Mouse (Mus musculus) activated CD4-positive, CD25-positive, alpha-beta regulatory T cell, adult 4 months (primary cell): ENCODE measurements around the gene Srrd. TPM values are rescaled to one million over a fixed set of nuclear protein-coding genes. Genes with fewer than 3 reads are reported as not detected.
"Not testable (repeated sequence)": the region's sequence is repeated elsewhere in the genome, so short reads cannot be mapped to it uniquely, and the experiment has no call there.

Source experiments
- ATAC-seq: one replicate; pipeline ENCODE4 v1.8.0; 2017
- polyA plus RNA-seq, 2 experiments: library from polyadenylated mRNA; unstranded; fragments of 100-300 nt; shearing (Covaris generic); gene quantifications; one replicate each; pipeline ENCODE4 v1.2.1; 2017

The Srrd gene
- polyA plus RNA-seq, 2 experiments from 2014 or later, result 1.5 to 2.7 TPM

GRCm38 (mm10) chr5:112356322-112356721, 13.5 kb upstream of the Srrd start:
- no peak for ATAC-seq

- no peak for ATAC-seq
These were observed 13.1 kb upstream of the Srrd start, which contains the start of gene Gm6583 for GRCm38 (mm10) chr5:112355910-112356309. TSS of gene Gm6583 (minus strand) at chr5:112356033.

GRCm38 (mm10) chr5:112355493-112355892, 12.7 kb upstream of the Srrd start:
- no peak for ATAC-seq

- no peak for ATAC-seq
These were observed 6.3 kb upstream of the Srrd start for GRCm38 (mm10) chr5:112349169-112349568.

- no peak for ATAC-seq
These were observed 3.5 kb upstream of the Srrd start for GRCm38 (mm10) chr5:112346211-112346965.

- ATAC-seq, result no peak
These were observed 1.5 kb upstream of the Srrd start for GRCm38 (mm10) chr5:112344092-112344960.

- ATAC-seq, result peak; percentile 45
These were observed 360 bp upstream of the Srrd start for GRCm38 (mm10) chr5:112343205-112343595.

- ATAC-seq, result no peak
These were observed 3.6 kb downstream of the Srrd start for GRCm38 (mm10) chr5:112339215-112339614.

- no peak for ATAC-seq
These were observed 5.8 kb downstream of the Srrd start for GRCm38 (mm10) chr5:112337004-112337403.

- peak; percentile 61 for ATAC-seq
These were observed 7.4 kb downstream of the Srrd start for GRCm38 (mm10) chr5:112335473-112335872.

- ATAC-seq, result no peak
These were observed 12.9 kb downstream of the Srrd start for GRCm38 (mm10) chr5:112329805-112330564.

- no peak for ATAC-seq
These were observed 15.0 kb downstream of the Srrd start for GRCm38 (mm10) chr5:112327854-112328253.

- peak; percentile 11 for ATAC-seq
These were observed 16.3 kb downstream of the Srrd start for GRCm38 (mm10) chr5:112326446-112327009.

GRCm38 (mm10) chr5:112325546-112326445, 17.0 kb downstream of the Srrd start, which contains the start of gene Tfip11:
TSS of gene Tfip11 (plus strand) at chr5:112326358.
- peak; percentile 63 for ATAC-seq

GRCm38 (mm10) chr5:112324637-112325545, 17.9 kb downstream of the Srrd start:
- ATAC-seq, result peak; percentile 73

GRCm38 (mm10) chr5:112323246-112323645, 19.6 kb downstream of the Srrd start:
- no peak for ATAC-seq

GRCm38 (mm10) chr5:112321376-112321775, 21.5 kb downstream of the Srrd start:
- ATAC-seq, result no peak

GRCm38 (mm10) chr5:112320936-112321335, 21.9 kb downstream of the Srrd start:
- no peak for ATAC-seq

- ATAC-seq, result no peak
These were observed 22.5 kb downstream of the Srrd start for GRCm38 (mm10) chr5:112320379-112320778.

GRCm38 (mm10) chr5:112319343-112319742, 23.5 kb downstream of the Srrd start:
- not testable (repeated sequence) for ATAC-seq
